Mouse (Mus musculus): ENCODE results near the gene Bcas3. TPM values are rescaled to one million over a fixed set of nuclear protein-coding genes. Genes with fewer than 3 reads are reported as not detected.

Gene Bcas3
- polyA plus RNA-seq, 1 experiment = 21.2 TPM

GRCm38 (mm10) chr11:85840031-85840802, 487.2 kb downstream of the Bcas3 start:
- H3K4me1 ChIP-seq (ENCODE audit: control insufficient read depth, insufficient read depth, insufficient read length, low read length) = peaks cover 3% of the 10 kb centered on the region
- H3K27ac ChIP-seq (replicated peaks; ENCODE audit: low read depth, low read length) = no peak overlapping the region
- H3K4me3 ChIP-seq (ENCODE audit: insufficient read depth, low read depth, low read length) = peak overlapping the region; percentile 11; the same call in 1 of the 2 replicates

DNA sequence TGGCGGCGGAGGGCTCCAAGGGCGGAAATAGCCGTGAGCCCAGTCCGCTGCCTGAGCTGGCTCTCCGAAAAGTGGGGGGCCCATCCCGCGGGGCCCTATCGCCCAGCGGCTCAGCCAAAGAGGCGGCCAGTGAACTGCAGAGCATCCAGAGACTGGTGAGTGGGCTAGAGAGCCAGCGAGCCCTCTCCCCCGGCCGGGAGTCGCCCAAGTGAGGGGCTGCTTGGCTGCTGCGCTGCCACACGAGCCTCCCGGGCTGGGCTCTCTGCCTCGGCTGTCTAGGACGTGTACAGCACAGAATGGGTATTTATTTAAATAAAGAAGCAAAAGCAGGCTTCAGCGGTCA, 487.8 kb downstream of the Bcas3 start:
- Histone ChIP-seq H3K4me1 (ENCODE audit: control insufficient read depth, insufficient read depth, insufficient read length, low read length) (peaks cover 7% of the 10 kb centered on the region), H3K27ac (replicated peaks; ENCODE audit: low read depth, low read length) (no peak overlapping the region), H3K4me3 (ENCODE audit: insufficient read depth, low read depth, low read length) (peak overlapping the region; percentile 11)

DNA sequence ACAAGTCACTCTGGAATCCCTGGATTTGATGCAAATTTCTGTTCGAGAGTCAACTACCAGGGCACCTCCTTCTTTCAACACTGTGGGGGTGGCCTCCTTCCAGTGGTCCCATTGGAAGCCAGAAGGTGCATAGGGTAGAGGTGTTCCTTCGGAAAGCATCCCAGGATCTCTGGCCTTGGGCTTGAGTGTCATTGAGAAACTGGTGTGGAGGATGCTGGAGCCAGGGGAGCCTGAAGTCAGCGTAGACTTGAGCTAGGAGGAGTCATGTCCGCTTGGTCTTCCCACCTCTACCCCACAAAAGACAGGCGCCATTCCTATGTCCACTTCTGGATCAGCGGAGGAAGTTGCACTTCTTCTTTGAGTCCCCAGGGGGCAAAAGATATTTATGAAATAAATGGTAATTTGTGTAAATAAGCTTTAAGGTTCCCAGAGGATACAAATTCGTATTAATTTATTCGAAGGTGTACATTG, 488.3 kb downstream of the Bcas3 start:
- Histone ChIP-seq H3K4me1 (ENCODE audit: control insufficient read depth, insufficient read depth, insufficient read length, low read length) (peaks cover 7% of the 10 kb centered on the region), H3K27ac (replicated peaks; ENCODE audit: low read depth, low read length) (no peak overlapping the region), H3K4me3 (ENCODE audit: insufficient read depth, low read depth, low read length) (peak overlapping the region; percentile 11; the same call in 1 of the 2 replicates)

DNA sequence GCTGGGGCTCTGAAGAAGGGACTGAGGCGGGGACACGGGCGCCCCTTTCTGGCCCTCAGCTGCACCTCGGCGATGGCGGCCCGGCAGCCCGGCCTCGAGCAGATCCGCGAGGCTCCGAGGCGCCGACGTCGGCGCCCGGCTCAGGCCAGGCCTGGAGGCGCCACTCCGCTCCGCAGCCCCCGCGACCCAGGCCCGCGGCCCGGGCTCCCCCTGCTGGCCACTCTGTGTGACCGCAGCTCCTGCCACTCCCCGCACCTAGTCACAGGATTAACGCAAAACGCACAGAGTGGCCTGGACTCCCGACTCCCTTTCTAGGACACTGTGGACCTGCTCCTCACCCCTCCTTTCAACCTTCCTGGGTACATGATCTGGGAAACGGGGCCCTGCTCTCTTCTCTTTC, 489.0 kb downstream of the Bcas3 start:
- peak overlapping the region; percentile 34 for H3K4me3 ChIP-seq (ENCODE audit: insufficient read depth, low read depth, low read length)
- H3K4me1 ChIP-seq (ENCODE audit: control insufficient read depth, insufficient read depth, insufficient read length, low read length) = peaks cover 8% of the 10 kb centered on the region
- H3K27ac ChIP-seq (replicated peaks; ENCODE audit: low read depth, low read length) = no peak overlapping the region

GRCm38 (mm10) chr11:85842596-85843346, 489.8 kb downstream of the Bcas3 start:
- Histone ChIP-seq H3K27ac (replicated peaks; ENCODE audit: low read depth, low read length) (no peak overlapping the region), H3K4me3 (ENCODE audit: insufficient read depth, low read depth, low read length) (peak overlapping the region; percentile 76; the same call in 1 of the 2 replicates), H3K4me1 (ENCODE audit: control insufficient read depth, insufficient read depth, insufficient read length, low read length) (peaks cover 11% of the 10 kb centered on the region)

- Histone ChIP-seq H3K4me3 (ENCODE audit: insufficient read depth, low read depth, low read length) (peak overlapping the region; percentile 76), H3K27ac (replicated peaks; ENCODE audit: low read depth, low read length) (no peak overlapping the region), H3K4me1 (ENCODE audit: control insufficient read depth, insufficient read depth, insufficient read length, low read length) (peaks cover 15% of the 10 kb centered on the region)
Observed at GRCm38 (mm10) chr11:85843347-85843692, 490.4 kb downstream of the Bcas3 start.

GRCm38 (mm10) chr11:85844144-85844965, 491.4 kb downstream of the Bcas3 start:
- peak overlapping the region; percentile 79 for H3K27ac ChIP-seq (replicated peaks; ENCODE audit: low read depth, low read length)
- peak overlapping the region; percentile 76 for H3K4me3 ChIP-seq (ENCODE audit: insufficient read depth, low read depth, low read length)
- H3K4me1 ChIP-seq (ENCODE audit: control insufficient read depth, insufficient read depth, insufficient read length, low read length) = peaks cover 15% of the 10 kb centered on the region

DNA sequence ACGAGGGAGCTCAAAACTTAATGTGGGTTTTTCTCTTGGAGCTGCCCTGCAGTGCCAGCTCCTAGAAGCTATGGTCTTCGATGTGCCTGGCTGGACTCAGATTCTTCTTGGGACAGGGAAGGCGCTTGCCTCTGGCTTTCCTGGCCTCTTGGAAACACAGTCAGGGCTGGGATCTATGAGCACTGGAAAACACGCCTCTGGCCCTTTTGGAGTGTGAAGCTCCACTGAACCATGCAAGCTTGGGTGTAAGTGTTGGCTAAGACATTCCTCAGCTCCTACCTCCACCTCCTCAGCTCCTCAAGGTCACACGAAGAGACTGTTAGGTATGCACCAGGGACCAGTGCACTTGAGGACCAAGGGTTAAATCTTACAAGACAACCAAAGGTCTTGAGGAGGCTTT, 492.0 kb downstream of the Bcas3 start:
- H3K4me1 ChIP-seq (ENCODE audit: control insufficient read depth, insufficient read depth, insufficient read length, low read length) = peaks cover 15% of the 10 kb centered on the region
- peak overlapping the region; percentile 76 for H3K4me3 ChIP-seq (ENCODE audit: insufficient read depth, low read depth, low read length)
- peak overlapping the region; percentile 65 for H3K27ac ChIP-seq (replicated peaks; ENCODE audit: low read depth, low read length)

GRCm38 (mm10) chr11:85845921-85846320, 493.0 kb downstream of the Bcas3 start:
- H3K4me3 ChIP-seq (ENCODE audit: insufficient read depth, low read depth, low read length) = no peak overlapping the region
- H3K27ac ChIP-seq (replicated peaks; ENCODE audit: low read depth, low read length) = peak overlapping the region; percentile 88
- H3K4me1 ChIP-seq (ENCODE audit: control insufficient read depth, insufficient read depth, insufficient read length, low read length) = peaks cover 15% of the 10 kb centered on the region

DNA sequence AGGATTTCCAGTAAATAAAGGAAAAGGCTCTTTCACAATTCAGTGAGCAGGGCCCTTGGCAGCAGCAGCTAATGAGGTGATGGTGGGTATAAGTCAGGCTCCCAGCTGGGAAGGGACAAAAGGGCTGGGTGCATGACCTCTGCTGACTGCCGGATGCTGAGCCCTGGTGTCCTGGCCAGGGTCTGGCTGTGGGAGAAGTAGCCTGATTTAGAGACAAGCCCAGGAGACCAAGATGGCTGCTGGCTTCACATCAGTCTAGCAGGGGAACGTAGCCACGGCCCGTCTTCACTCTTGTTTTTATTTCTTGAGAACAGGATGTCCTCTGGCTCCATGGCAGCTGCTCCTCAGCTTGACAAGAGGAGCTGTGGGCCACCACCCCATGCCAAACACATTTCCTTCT, 493.5 kb downstream of the Bcas3 start:
- Histone ChIP-seq H3K27ac (replicated peaks; ENCODE audit: low read depth, low read length) (peak overlapping the region; percentile 88), H3K4me1 (ENCODE audit: control insufficient read depth, insufficient read depth, insufficient read length, low read length) (peaks cover 15% of the 10 kb centered on the region), H3K4me3 (ENCODE audit: insufficient read depth, low read depth, low read length) (no peak overlapping the region)

DNA sequence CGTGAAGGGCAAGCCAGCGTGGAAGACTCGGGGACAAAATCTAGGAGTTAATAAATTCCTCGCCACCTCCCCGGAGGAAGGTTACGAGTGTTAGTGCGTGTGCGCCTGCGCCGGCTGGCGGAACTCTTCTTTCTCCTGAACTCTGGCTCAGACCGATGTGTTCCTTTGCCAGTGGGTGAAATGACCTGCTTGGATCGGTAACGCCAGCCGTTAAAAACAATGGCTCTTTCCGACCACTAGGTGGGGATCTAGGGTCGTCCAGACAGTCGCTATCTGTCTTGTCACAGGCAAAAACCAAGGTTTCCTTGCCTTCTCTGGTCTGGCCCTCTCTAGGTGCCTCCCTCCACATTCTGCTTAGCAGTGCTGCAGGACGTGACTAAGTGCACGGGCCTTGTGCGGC, 496.1 kb downstream of the Bcas3 start:
- peak overlapping the region; percentile 12; the same call in 1 of the 2 replicates for H3K4me3 ChIP-seq (ENCODE audit: insufficient read depth, low read depth, low read length)
- peak overlapping the region; percentile 71 for H3K27ac ChIP-seq (replicated peaks; ENCODE audit: low read depth, low read length)
- H3K4me1 ChIP-seq (ENCODE audit: control insufficient read depth, insufficient read depth, insufficient read length, low read length) = peaks cover 15% of the 10 kb centered on the region

- Histone ChIP-seq H3K4me3 (ENCODE audit: insufficient read depth, low read depth, low read length) (no peak within 1 kb of the TSS), H3K4me1 (ENCODE audit: control insufficient read depth, insufficient read depth, insufficient read length, low read length) (peaks cover 12% of the 10 kb centered on the region), H3K27ac (replicated peaks; ENCODE audit: low read depth, low read length) (no peak within 1 kb of the TSS)
Observed at GRCm38 (mm10) chr11:85850233-85850632, 497.3 kb downstream of the Bcas3 start, which contains the start of gene Gm11444. Gm11444 (minus strand) TSS chr11:85850333.

DNA sequence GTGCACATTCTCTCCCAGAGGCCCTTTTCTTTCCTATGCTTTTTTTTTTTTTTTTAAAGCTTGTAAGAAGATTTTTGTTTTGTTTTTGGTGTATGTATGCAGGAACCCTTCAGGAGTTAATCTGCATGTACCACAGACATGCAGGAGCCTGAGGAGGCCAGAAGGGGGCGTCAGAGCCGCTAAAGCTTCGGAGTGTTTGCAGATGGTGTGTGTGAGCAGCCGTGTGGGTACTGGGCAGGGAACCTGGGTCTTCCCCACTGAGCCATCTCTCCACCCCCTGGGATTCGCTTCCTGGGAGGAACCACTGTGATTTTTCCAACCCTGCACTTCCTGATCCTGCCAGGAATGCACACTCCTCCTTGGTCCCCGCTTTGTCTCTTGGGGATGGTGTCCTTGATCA, 497.8 kb downstream of the Bcas3 start:
- peaks cover 9% of the 10 kb centered on the region for H3K4me1 ChIP-seq (ENCODE audit: control insufficient read depth, insufficient read depth, insufficient read length, low read length)
- H3K27ac ChIP-seq (replicated peaks; ENCODE audit: low read depth, low read length) = no peak overlapping the region
- no peak overlapping the region for H3K4me3 ChIP-seq (ENCODE audit: insufficient read depth, low read depth, low read length)

DNA sequence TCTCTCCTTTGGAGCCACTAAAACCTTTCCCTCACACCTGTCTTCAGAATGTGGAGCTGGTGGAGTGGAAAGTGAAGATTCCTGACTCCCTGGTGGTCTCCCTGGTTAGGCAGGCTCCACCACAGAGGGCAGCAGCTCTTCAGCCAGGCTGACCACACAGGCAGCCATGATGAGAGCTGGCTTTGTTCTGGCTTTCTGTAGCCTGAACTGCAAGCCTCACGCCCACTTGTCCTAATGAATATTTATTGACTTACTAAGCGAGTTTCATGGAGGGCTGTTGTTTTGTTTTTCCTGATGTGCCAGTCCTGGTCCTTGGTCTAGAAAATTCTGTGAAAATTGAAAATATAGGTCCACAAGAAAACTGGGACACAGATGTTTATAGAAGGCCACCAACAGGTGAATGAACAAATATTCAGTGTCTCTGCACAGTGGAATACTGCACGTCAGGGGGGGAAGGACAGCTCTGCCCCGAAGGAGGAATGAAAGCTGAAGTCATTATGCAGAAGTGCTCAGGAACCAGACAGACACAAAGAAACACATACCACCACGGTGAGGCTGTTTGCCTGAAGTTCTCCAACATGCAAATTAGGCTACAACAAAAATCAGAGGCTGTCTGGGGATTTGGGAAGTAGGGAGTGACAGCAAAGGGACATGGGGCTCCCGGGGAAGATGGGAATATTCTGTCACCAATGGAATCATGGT, 505.2 kb downstream of the Bcas3 start:
- no peak overlapping the region for H3K27ac ChIP-seq (replicated peaks; ENCODE audit: low read depth, low read length)
- H3K4me3 ChIP-seq (ENCODE audit: insufficient read depth, low read depth, low read length) = no peak overlapping the region
- H3K4me1 ChIP-seq (ENCODE audit: control insufficient read depth, insufficient read depth, insufficient read length, low read length) = no peaks in the 10 kb centered on the region

All from brown adipose tissue, adult 24 weeks (tissue).